Mouse (Mus musculus) G1E (cell line): ENCODE results near the gene Slc22a17.

ENCODE experiments used
- CTCF ChIP-seq: IDR thresholded peaks from 2 replicates; pipeline ENCODE4 v1.5.1; 2012; ENCODE audit warnings: low read depth, low read length, inconsistent platforms, mixed read lengths
- POLR2AphosphoS5 ChIP-seq: IDR thresholded peaks from 2 replicates; pipeline ENCODE4 v1.6.1; 2012; ENCODE audit warnings: low read depth, low read length, inconsistent platforms; ENCODE audit not compliant: insufficient replicate concordance

DNA sequence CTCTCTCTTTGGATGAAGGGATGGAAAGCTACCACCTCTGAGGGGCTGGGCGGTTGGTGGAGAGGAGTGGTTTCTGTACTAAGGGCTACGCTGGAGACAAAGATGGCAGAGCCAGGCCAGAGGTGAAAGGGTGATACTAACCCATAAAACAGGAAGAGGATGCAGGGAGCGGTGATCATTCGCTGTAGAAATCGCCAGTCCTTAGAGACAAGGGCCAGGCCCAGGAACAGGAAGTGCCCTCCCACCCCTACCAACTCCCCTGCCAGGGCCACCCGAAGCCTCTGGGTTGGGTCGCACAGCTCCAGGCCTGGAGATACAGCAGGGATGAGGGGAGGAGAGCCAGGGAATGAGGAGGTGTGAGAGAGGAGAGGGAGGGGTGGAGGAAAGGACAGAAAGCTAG, 4.2 kb downstream of the Slc22a17 start:
- TF ChIP-seq CTCF = no peak
- TF ChIP-seq POLR2AphosphoS5 = no peak
